Mouse (Mus musculus): ENCODE results near the gene Insm1. TPM values are rescaled to one million over a fixed set of nuclear protein-coding genes. Genes with fewer than 3 reads are reported as not detected.

Gene Insm1
- not detected for polyA plus RNA-seq (2017; shearing (Covaris generic))

GRCm38 (mm10) chr2:146221076-146221928, at the start of gene Insm1:
Gene Insm1 (plus strand): TSS chr2:146221921.

All from CD4-positive, CD25-positive, alpha-beta regulatory T cell (primary cell).